Mouse (Mus musculus) kidney, embryonic 14.5 days (tissue): ENCODE measurements at regions not wholly inside any gene's neighbourhood (a gene's known extent, or its start where the extent isn't known, plus 50 kb on each side); places are given as distances from the start of the nearest gene placed in this dataset.
A peak's percentile ranks its signal among the peaks of the same experiment; 100 is the strongest.

Experiments used
- ATAC-seq: fragments of 200-750 bp; cut with Nextera tagmentation; 2 replicates; pipeline ENCODE4 v1.8.0; 2017; ENCODE audit warnings: moderate number of reproducible peaks, mild to moderate bottlenecking, moderate TSS enrichment, moderate library complexity; ENCODE audit not compliant: low FRiP score, low TSS enrichment
- H3K27ac ChIP-seq: fragments of 300-500 bp; sonication (generic); 2 replicates; pipeline ENCODE4 v1.5.1; 2014; ENCODE audit warnings: low read depth, mild to moderate bottlenecking, low read length, moderate library complexity, mixed read lengths
- H3K27me3 ChIP-seq: fragments of 300-500 bp; sonication (generic); 2 replicates; pipeline ENCODE4 v1.6.1; 2014; ENCODE audit warnings: mild to moderate bottlenecking, low read length; ENCODE audit not compliant: control insufficient read depth, insufficient read depth
- H3K36me3 ChIP-seq: fragments of 300-500 bp; sonication (generic); 2 replicates; pipeline ENCODE4 v1.6.1; 2014; ENCODE audit warnings: low read length, mixed read lengths; ENCODE audit not compliant: control insufficient read depth, insufficient read depth
- H3K4me1 ChIP-seq: fragments of 300-500 bp; sonication (generic); 2 replicates; pipeline ENCODE4 v1.6.1; 2014; ENCODE audit warnings: low read length, mixed read lengths; ENCODE audit not compliant: control insufficient read depth, insufficient read depth
- H3K4me2 ChIP-seq: fragments of 300-500 bp; sonication (generic); replicated peaks from 2 replicates; pipeline ENCODE4 v1.6.1; 2014; ENCODE audit warnings: low read depth, mild to moderate bottlenecking, low read length
- H3K4me3 ChIP-seq: fragments of 300-500 bp; sonication (generic); 2 replicates; pipeline ENCODE4 v1.5.1; 2014; ENCODE audit warnings: mild to moderate bottlenecking, low read length
- H3K9ac ChIP-seq: fragments of 300-500 bp; sonication (generic); 2 replicates; pipeline ENCODE4 v1.6.1; 2014; ENCODE audit warnings: low read depth, mild to moderate bottlenecking, low read length, moderate library complexity
- H3K9me3 ChIP-seq: fragments of 300-500 bp; sonication (generic); 2 replicates; pipeline ENCODE4 v1.6.1; 2016; ENCODE audit warnings: low read length; ENCODE audit not compliant: control insufficient read depth
- WGBS: fragments of 180-500 bp; shearing (Covaris S2); extraction: QIAGEN DNeasy Blood & Tissue Kit; methylation state at CpG from one replicate; pipeline ENCODE4 v1.1.7; 2014; 5-methylcytosine and 5-hydroxymethylcytosine counted together

- ATAC-seq = no peak
- Histone ChIP-seq H3K27ac (no peak overlapping the region), H3K4me1 (peaks cover 14% of the 10 kb centered on the region; the same call in 1 of the 2 replicates), H3K4me3 (no peak overlapping the region), H3K27me3 (no peaks in the 10 kb centered on the region), H3K36me3 (no peaks in the 10 kb centered on the region), H3K9ac (no peak overlapping the region), H3K4me2 (no peak overlapping the region), H3K9me3 (no peaks in the 10 kb centered on the region)
- 51% methylated on average over 5 of the region's 5 CpGs for WGBS
Observed at GRCm38 (mm10) chr2:103900384-103900783, 57.4 kb upstream of the Lmo2 start.

GRCm38 (mm10) chr2:103901457-103901856 lies 56.3 kb upstream of the Lmo2 start:
- Histone ChIP-seq H3K27ac (no peak overlapping the region), H3K4me2 (no peak overlapping the region), H3K4me1 (peaks cover 4% of the 10 kb centered on the region; the same call in 1 of the 2 replicates), H3K27me3 (no peaks in the 10 kb centered on the region), H3K9ac (no peak overlapping the region), H3K36me3 (no peaks in the 10 kb centered on the region), H3K4me3 (no peak overlapping the region), H3K9me3 (no peaks in the 10 kb centered on the region)
- ATAC-seq = no peak
- 79% methylated on average over 1 of the region's 1 CpGs for WGBS

GRCm38 (mm10) chr2:103902777-103903176 lies 55.0 kb upstream of the Lmo2 start:
- no peaks in the 10 kb centered on the region for H3K36me3 ChIP-seq
- no peak for ATAC-seq
- H3K4me2 ChIP-seq = no peak overlapping the region
- no peaks in the 10 kb centered on the region for H3K27me3 ChIP-seq
- no peak overlapping the region for H3K9ac ChIP-seq
- H3K4me3 ChIP-seq = no peak overlapping the region
- H3K4me1 ChIP-seq = 0 out of 2 replicates have a peak, but pooled peaks cover 4% of the 10 kb centered on the region
- no peak overlapping the region for H3K27ac ChIP-seq
- WGBS = 62% methylated on average over 11 of the region's 11 CpGs
- H3K9me3 ChIP-seq = no peaks in the 10 kb centered on the region

- ATAC-seq = 0 out of 2 replicates have a peak, but pooled peaks have one; percentile 52
- peak overlapping the region; percentile 51; the same call in 1 of the 2 replicates for H3K27ac ChIP-seq
- no peaks in the 10 kb centered on the region for H3K27me3 ChIP-seq
- no peak overlapping the region for H3K4me2 ChIP-seq
- no peak overlapping the region for H3K9ac ChIP-seq
- H3K36me3 ChIP-seq = no peaks in the 10 kb centered on the region
- no peak overlapping the region for H3K4me3 ChIP-seq
- H3K4me1 ChIP-seq = 0 out of 2 replicates have a peak, but pooled peaks cover 4% of the 10 kb centered on the region
- H3K9me3 ChIP-seq = no peaks in the 10 kb centered on the region
- 94% methylated on average over 1 of the region's 1 CpGs for WGBS
Observed at GRCm38 (mm10) chr2:103905681-103906080, 52.1 kb upstream of the Lmo2 start.

GRCm38 (mm10) chr2:103906581-103907184 lies 51.1 kb upstream of the Lmo2 start:
- Histone ChIP-seq H3K36me3 (no peaks in the 10 kb centered on the region), H3K4me1 (0 out of 2 replicates have a peak, but pooled peaks cover 4% of the 10 kb centered on the region), H3K9ac (no peak overlapping the region), H3K27me3 (no peaks in the 10 kb centered on the region), H3K4me3 (no peak overlapping the region), H3K27ac (peak overlapping the region; percentile 51; the same call in 1 of the 2 replicates), H3K9me3 (no peaks in the 10 kb centered on the region), H3K4me2 (no peak overlapping the region)
- 26% methylated on average over 2 of the region's 2 CpGs for WGBS
- ATAC-seq = no peak
